In the genomic region with DNA sequence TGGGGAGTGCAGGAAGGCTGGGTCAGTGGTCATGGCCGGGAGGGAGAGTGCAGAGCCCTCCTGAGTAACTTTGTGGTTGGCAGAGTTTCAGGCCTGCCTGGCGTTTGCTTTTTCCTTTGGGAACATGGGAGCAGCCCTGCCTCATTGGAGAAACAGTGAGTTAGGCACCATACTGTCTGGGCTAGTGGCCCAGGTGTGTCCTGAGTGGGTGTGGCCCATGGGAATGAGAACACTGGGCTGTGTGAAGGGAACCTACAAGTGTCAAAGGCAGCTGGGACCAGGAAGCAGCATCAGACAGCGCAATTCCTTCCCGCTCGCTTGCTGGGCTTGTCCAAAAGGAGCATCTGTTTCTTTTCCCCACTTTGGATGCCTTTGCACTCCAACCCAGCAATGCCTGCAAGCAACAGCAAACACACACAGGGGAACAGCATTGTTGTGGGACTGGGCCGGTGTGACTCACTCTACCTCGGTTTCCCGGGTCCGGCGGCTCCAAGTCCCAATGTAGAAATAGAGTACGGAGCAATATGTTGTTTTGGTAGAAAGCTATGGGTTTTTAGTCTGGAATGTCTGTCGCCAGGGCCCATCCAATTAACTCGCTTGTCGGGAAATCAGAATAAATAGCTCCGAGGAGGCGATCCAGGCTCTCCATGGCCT, we compare ENCODE assay signal across 11 mouse cellular contexts. TPM values are rescaled to one million over a fixed set of nuclear protein-coding genes. Genes with fewer than 3 reads are reported as not detected.
DNase-seq lines count a peak whose midpoint lies in the region; ATAC-seq and TF ChIP-seq lines count a peak whose summit lies in the region.
"Had no signal": no experiment of that assay in that cellular context is flagged by ENCODE, and none has a peak within 500 bp of the region (broad histone marks: within the 10 kb centered on the region; RNA-seq: fewer than 3 reads in every experiment).

No protein-coding gene starts in this region.

- no peak for ATAC-seq in forebrain, embryonic 12.5 days (ENCODE audit: low FRiP score)
- ATAC-seq in hindbrain, embryonic 13.5 days (ENCODE audit: low FRiP score): no peak

- no peak overlapping the region for H3K4me3 ChIP-seq in layer of hippocampus, adult 2 months
- H3K4me3 ChIP-seq in forebrain, embryonic 12.5 days (replicated peaks): no peak overlapping the region
- H3K4me3 ChIP-seq in hindbrain, embryonic 13.5 days: no peak overlapping the region

- peak overlapping the region; percentile 73; the same call in 1 of the 2 replicates for H3K27ac ChIP-seq in layer of hippocampus, adult 2 months
- H3K27ac ChIP-seq in forebrain, embryonic 12.5 days: peak overlapping the region; percentile 90
- H3K27ac ChIP-seq in hindbrain, embryonic 13.5 days: peak overlapping the region; percentile 83

- DNase-seq in layer of hippocampus, adult 2 months (ENCODE audit: low spot score in 2 of 2): peak in 1 of 2 experiments; percentile 54
- no peak for DNase-seq in layer of hippocampus, postnatal 10 days (ENCODE audit: low spot score in 2 of 2)
- peak; percentile 48 for DNase-seq in skeletal muscle tissue, adult 2 months (ENCODE audit: low read depth, low spot score)
- DNase-seq in kidney, adult 8-10 months: no peak
- no peak for DNase-seq in left cerebral cortex, postnatal 4 days
- DNase-seq in yolk sac, embryonic 10.5 days (ENCODE audit: low spot score): no peak
- DNase-seq: lung, embryonic 14.5 days had no signal

- H3K9ac ChIP-seq in forebrain, embryonic 12.5 days: no peak overlapping the region
- H3K9ac ChIP-seq in hindbrain, embryonic 13.5 days: peak overlapping the region; percentile 10; the same call in 1 of the 2 replicates
- H3K9ac ChIP-seq: lung, embryonic 14.5 days had no signal

- intact Hi-C loops in left cerebral cortex, postnatal 4 days (cut with DNase I): loop anchor here (5.0 kb wide), 1 partner anchor 567 kb away; no protein-coding TSS in a partner anchor

- H3K4me2 ChIP-seq in forebrain, embryonic 12.5 days: no peak overlapping the region
- no peak overlapping the region for H3K4me2 ChIP-seq in hindbrain, embryonic 13.5 days
- H3K4me2 ChIP-seq: lung, embryonic 14.5 days had no signal

- no peak for TF ChIP-seq CTCF in layer of hippocampus, adult 2 months (conservative IDR thresholded peaks at IDR 0.05)

- peaks cover 6% of the 10 kb centered on the region; the same call in 1 of the 2 replicates for H3K27me3 ChIP-seq in forebrain, embryonic 12.5 days
- H3K27me3 ChIP-seq in hindbrain, embryonic 13.5 days: no peaks in the 10 kb centered on the region

- H3K9me3 ChIP-seq in forebrain, embryonic 12.5 days: peaks cover 7% of the 10 kb centered on the region; the same call in 1 of the 2 replicates
- no peaks in the 10 kb centered on the region for H3K9me3 ChIP-seq in hindbrain, embryonic 13.5 days

- 77% methylated on average over 16 of the region's 16 CpGs for WGBS in forebrain, embryonic 12.5 days
- 64% methylated on average over 16 of the region's 16 CpGs for WGBS in hindbrain, embryonic 13.5 days

- peaks cover 59% of the 10 kb centered on the region for H3K4me1 ChIP-seq in forebrain, embryonic 12.5 days
- peaks cover 49% of the 10 kb centered on the region for H3K4me1 ChIP-seq in hindbrain, embryonic 13.5 days (replicated peaks)

- no peaks in the 10 kb centered on the region for H3K36me3 ChIP-seq in forebrain, embryonic 12.5 days (replicated peaks)
- no peaks in the 10 kb centered on the region for H3K36me3 ChIP-seq in hindbrain, embryonic 13.5 days

RNA-seq across cellular contexts. Expression of a gene that starts 32.3 kb away (rescaled TPM):
- 1 to 10 TPM; 3.9 to 4.0 TPM for total RNA-seq in layer of hippocampus, adult 2 months (2021)
- 1 to 10 TPM in 1 of 2 experiments, under 1 TPM in 1; 0.78 to 1.3 TPM for total RNA-seq in layer of hippocampus, postnatal 10 days (2021)
- polyA plus RNA-seq in forebrain, embryonic 12.5 days (2016; fragmentation: Nextera tagmentation; extraction: Ambion mirVana): 1.2 and 1.3 TPM in 2 replicates
- 2.1 and 2.5 TPM in 2 replicates for polyA plus RNA-seq in hindbrain, embryonic 13.5 days (2015; fragmentation: Nextera tagmentation; extraction: Ambion mirVana)
- 1 to 10 TPM; 1.2 to 1.4 TPM for total RNA-seq in left cerebral cortex, postnatal 4 days (2021)
- total RNA-seq: granulocyte monocyte progenitor cell, adult 5-6 weeks; neutrophil, adult 5-6 weeks had no signal
